Mouse (Mus musculus) embryo, embryonic 11.5 days (tissue): ENCODE results near the gene Dnase2b.
A peak's percentile ranks its signal among the peaks of the same experiment; 100 is the strongest.

Source experiments
- DNase-seq: peaks from one replicate; pipeline ENCODE4 v3.0.0-alpha.2; 2012; ENCODE audit warnings: low read depth, low spot score

The Dnase2b gene

DNA sequence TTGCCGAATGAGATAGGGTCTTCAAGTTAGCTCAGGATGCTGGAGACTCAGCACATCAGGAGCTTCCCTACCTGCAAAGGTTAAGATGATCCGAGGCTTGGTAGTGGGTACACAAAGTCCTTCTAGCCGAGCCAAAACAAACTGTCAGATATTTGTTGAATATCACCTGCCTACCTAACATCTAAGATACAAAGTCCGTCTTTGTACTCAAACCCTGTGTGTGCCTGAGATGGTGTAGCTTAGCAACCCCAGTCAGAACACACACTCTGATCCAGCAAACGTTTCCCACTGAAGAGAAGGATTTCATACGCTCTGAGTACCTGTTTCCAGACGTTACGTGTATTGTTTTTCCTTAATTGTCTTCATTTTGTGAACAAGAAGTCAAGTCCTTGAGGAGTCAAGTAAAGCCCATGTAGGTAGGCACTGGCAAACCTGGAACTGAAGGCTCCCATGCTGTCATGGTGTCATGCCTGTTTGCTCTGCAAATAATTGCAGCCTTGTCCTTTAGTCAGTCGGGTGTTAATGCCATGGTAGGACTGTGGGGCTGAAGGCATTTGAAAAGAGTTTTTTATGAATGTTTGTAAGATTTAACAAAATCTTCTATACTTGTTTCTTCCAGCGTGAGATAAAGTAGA is 45.1 kb downstream of the Dnase2b start, which contains the start of gene Uox:
Gene Uox, plus strand, starts transcription at position 279 of the 635 bp plus-strand sequence.
- no peak for DNase-seq

DNA sequence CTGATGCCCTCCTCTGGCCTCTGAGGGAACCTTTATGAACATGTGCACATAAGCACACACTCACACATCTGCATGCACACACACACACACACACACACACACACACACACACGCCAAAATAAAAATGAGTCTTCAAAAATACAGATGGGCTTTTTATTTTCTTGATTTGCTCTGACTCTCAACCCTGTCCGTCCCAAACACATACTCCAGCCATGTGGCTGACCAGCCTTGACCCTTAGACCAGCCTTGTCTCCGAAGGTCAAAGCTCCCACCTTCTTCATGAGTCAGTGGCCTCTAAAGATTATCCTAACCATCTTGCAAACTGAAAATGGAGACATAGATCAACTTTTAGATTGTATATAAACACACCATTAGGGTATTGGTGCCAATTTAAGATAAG is 45.8 kb downstream of the Dnase2b start:
- DNase-seq: no peak

DNA sequence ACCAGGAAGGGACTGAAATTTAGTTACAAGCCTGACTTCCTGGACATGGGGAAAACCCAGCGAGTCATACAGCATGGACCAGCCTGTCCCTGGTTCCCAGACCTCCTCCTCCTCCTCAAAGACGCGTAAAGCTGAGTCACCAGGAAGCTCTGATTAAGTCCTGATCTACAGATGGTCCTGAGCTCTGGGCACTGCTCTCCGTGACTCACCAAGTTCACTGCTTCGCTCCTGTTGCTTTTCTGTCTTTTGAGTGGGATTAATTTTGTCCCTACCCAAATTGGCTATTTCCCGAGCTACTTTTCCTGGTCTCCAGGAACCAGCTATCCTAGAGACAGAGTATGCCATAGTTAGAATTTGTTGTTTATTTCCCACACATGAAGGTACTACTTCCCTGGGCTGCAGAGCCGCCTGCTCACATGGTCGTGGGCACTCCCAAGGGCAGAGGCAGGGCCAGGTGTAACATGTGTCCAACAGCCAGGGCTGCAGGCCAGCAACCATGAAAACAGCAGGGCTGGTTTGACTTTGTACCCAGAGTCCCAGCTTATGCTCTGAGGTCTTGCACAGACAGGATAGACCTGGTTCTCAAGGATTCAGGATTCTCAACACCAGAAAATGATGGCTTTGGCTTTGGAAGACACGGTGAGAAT is 47.4 kb downstream of the Dnase2b start:
- no peak for DNase-seq

DNA sequence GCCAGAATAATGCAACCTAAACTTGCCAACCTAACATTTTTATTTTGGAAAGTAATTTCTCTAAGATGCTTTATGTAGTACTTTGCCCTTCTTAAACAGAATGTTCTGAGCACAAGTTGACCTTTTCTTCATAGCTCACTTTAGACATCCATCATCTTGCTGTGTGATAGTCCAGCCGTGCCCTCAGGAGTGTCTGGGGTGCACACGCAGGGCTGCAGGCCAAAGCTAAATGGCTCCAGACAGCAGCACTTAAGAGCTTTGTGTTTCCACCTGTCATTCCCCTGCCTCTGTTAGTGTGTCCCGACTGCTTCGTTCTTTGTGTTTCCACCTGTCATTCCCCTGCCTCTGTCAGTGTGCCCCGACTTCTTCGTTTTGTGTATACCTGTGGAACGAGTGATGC is 48.0 kb downstream of the Dnase2b start:
- DNase-seq: no peak

DNA sequence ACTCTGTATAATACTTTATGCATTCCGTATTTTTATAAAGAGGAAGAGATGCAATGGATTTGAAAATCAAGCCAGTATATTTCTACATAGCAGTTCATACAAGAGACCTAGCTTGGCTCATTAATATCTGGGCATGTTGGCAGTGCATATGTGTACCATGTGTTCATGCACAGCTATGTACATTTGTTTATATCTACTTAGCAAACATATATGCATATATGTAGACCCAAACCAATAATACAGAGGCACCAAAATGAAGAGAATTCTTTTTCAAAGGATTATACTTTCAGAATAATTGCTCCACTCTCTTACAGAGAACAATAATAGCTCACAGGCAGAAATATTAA is 50.4 kb downstream of the Dnase2b start:
- no peak for DNase-seq

DNA sequence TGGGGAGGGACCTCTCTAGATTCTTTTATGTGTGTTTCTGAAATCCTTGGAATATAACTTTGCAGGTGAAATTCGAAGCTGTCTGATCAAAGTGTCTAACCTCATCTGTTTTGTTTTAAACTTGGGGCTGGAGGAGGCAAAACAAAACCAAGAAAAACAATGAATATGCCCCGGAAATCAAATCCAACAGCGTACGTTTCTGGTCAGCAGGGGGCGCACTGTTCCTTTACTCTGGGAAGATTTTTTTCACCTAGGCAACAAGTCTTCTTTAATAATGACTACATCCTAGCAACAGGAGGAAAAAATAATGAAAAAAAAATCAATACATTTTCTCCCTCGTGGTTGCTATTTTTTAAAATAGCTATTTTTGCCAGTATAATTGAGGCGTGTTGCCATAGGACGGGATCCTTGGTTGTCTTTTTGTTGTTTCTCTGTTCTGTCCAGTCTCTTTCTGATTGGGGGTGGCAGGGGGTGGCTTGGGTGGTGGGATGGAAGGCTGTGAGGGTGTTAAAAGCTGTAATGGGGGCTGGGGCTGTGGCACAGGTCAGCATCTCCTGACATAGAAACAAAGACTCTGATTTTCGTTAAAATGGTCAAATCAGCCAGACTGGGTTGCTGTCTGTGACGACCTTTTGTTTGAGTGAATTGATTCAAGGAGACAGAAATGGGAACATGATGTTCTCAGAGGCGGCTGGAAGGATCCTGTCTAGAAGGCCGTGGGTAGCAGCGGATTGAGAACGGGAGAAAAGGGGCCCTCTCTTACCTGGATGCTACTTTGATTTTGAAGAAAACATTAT is 50.9 kb downstream of the Dnase2b start:
- DNase-seq: peak; percentile 71

DNA sequence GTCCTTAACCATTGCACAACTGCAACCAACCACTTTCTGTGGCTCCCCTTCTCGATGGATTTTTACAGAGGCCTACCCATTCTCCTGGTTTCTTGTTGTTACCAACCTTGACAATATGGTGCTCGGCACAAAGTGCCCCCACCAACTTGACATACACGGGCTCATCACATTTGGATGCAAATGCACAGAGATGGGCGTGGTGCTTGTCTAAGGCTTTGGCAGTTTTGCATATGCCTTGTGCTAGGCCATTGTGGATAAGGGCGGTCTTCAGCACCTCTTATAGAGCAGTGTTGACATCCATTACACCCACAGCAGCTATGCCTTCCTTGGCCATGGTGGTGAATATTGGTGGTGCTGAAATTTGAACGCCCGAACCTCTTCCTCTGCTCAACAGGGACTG is 52.5 kb downstream of the Dnase2b start:
- DNase-seq: no peak

DNA sequence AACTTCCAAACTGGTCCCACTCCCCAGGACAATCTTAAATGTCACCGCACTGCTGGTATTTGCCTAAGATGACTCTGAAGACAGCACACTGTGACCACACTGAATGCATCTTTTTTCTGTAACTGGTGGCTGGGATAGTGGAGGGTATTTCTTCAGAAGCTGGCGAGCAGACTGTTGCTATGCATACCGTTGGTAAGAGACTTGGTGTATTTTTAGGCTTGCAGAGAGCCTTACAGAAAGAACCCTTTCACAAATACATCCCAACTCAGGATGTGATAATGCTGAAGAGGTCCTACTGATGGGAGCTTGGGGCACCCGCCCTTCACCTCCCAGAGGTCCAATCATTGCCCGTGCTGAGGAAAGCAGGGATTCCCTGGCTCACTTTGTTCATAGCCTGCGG is 57.9 kb downstream of the Dnase2b start:
- DNase-seq: no peak

DNA sequence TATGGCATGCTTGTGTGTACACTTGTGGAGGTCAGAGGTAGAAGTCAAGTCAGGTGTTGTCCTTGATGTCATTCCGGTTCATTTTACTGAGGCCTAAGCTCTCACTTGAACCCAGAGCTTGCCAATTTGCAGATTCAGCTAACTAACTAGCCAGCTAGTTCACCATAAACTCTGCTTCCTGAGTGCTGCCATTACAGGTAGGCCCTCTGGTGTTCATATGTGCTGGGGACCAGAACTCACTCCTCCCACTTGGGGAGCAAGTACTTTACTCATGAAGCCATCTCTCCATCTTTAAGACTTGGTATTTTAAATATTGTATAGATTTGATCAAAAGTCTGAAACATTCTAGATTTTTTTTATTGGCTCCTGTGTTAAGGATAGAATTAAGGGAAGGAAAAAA is 58.8 kb downstream of the Dnase2b start:
- no peak for DNase-seq

DNA sequence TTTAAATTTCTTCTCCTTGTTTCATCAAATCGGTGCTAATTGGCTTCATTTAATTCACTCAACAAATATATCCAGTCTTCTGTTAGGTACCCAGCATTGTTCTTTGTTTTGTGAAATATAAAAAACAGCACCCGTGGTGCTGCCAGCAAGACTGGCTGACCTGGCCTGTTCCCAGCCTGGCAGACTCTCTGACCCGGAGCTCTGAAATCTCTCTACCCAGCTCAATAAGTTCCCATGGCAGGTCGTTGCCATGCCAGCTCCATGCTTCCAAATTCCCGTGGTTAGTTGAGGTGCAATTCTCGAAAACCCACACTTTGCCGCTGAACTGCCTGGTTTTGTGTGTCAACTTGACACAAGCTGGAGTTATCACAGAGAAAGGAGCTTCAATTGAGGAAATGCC is 60.6 kb downstream of the Dnase2b start:
- no peak for DNase-seq

DNA sequence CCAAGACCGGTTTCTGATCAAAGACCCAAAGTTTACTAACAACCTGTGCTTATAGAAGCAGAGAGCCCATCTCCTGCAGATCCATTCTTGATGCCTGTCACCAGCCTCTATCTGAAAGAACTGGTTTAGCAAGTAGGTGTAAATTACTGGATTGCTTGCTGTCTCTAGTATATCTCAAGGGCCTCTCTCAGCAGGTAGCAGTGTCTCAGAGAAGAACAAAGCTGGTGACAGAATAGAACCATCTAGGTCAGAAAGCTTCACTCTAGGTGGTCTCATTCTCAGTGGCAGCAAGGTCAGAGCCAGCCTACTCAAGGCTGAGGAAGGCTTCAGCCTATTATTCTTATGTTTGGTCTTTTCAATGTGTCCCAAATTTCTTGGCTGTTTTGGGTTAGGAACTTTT is 71.8 kb downstream of the Dnase2b start:
- no peak for DNase-seq

DNA sequence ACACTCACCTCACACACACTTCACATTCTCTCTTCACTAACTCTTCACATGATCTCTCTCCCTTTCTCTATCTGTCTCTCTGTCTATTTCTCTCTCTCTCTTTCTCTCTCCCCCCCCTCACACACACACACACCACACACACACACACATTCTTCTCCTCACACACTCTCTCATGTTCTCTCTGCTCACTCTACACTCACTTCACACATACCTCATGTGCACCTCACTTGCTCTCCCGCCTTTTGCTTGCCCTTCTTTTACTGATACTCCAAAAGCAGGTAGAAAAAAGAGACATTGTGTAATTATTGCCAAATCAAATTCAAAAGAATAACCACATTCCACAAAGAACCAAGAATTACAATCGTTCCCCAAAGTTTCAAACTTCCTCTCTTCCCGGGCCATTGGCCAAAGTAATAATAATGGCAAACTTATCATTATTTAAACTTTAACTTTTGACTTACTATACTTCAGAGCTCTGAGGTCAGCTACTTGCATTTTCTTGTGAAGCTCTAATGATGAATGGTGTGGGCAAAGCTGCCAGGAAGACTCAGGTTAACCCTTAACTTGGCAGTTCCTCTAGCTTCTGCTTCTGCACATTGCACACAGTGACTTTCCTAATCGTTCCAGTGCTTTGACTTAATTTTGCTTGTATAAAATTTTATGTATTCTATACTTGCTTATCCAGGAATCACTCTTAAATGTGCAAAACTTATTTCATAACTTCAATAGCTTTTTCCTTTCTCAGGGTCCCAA is 74.7 kb downstream of the Dnase2b start:
- no peak for DNase-seq

DNA sequence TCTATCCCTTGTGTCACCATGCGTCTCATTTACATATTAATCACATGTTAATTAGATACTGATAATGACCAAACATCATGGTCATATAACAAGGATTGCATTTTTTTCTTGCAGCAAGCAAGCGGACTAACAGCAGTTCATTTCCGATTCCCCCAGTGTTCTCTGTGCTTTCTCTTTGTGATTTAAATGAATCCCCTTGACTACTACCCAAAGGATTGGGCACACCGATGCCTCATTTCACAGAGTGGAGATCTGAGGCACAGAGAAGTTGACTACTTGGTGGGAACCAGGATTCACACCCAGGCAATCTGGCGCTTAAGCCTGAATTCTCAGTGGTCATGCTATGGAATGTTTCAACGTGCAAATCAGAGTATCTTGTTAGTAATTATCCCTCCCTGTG is 80.4 kb downstream of the Dnase2b start:
- DNase-seq: no peak
